Mouse (Mus musculus) MEL (cell line): Measurements from ENCODE around the gene Slc4a2.

ENCODE experiments used
- CTCF ChIP-seq, 3 experiments: IDR thresholded peaks in 2 of 3; conservative IDR thresholded peaks in 1 of 3; 2 replicates each; pipeline ENCODE4 v1.5.1; 2011 to 2012; ENCODE audit warnings: low read length in 3 of 3, low read depth in 2 of 3, mild to moderate bottlenecking in 2 of 3, improper control_type of control experiment in 1 of 3, inconsistent platforms in 1 of 3, mixed read lengths in 1 of 3, moderate library complexity in 1 of 3; ENCODE audit not compliant: control insufficient read depth in 1 of 3, insufficient read depth in 1 of 3, poor library complexity in 1 of 3, severe bottlenecking in 1 of 3
- EP300 ChIP-seq, 2 experiments: IDR thresholded peaks; 2 replicates each; pipeline ENCODE4 v1.6.1; 2011; ENCODE audit warnings: improper control_type of control experiment in 2 of 2, low read length in 2 of 2, low read depth in 1 of 2, mild to moderate bottlenecking in 1 of 2
- ETS1 ChIP-seq: IDR thresholded peaks from 2 replicates; pipeline ENCODE4 v1.6.1; 2012; ENCODE audit warnings: low read depth, mild to moderate bottlenecking, inconsistent platforms, low read length, improper control_type of control experiment, moderate library complexity
- GABPA ChIP-seq: IDR thresholded peaks from 2 replicates; pipeline ENCODE4 v1.6.1; 2012; ENCODE audit warnings: low read depth, mild to moderate bottlenecking, inconsistent platforms, low read length, improper control_type of control experiment, moderate library complexity
- HCFC1 ChIP-seq: IDR thresholded peaks from 2 replicates; pipeline ENCODE4 v1.6.1; 2012; ENCODE audit warnings: low read depth, mild to moderate bottlenecking, inconsistent platforms, low read length, improper control_type of control experiment, moderate library complexity
- JUND ChIP-seq: IDR thresholded peaks from 2 replicates; pipeline ENCODE4 v1.6.1; 2011; ENCODE audit warnings: low read depth, mild to moderate bottlenecking, improper control_type of control experiment, low read length
- KAT2A ChIP-seq: conservative IDR thresholded peaks from 2 replicates; pipeline ENCODE4 v1.6.1; 2012; ENCODE audit warnings: low read depth, low read length, improper control_type of control experiment, inconsistent platforms
- MAX ChIP-seq: IDR thresholded peaks from 2 replicates; pipeline ENCODE4 v1.6.1; 2011; ENCODE audit warnings: low read length, improper control_type of control experiment
- POLR2A ChIP-seq, 2 experiments: IDR thresholded peaks; 2 replicates each; pipeline ENCODE4 v1.6.1; 2011 to 2012; ENCODE audit warnings: low read length in 2 of 2, mild to moderate bottlenecking in 2 of 2, control low read depth in 1 of 2, improper control_type of control experiment in 1 of 2, low read depth in 1 of 2, moderate library complexity in 1 of 2; ENCODE audit not compliant: control insufficient read depth in 1 of 2, insufficient read depth in 1 of 2, poor library complexity in 1 of 2
- RCOR1 ChIP-seq: IDR thresholded peaks from 2 replicates; pipeline ENCODE4 v1.6.1; 2012; ENCODE audit warnings: low read depth, mild to moderate bottlenecking, inconsistent platforms, low read length, improper control_type of control experiment
- SMC3 ChIP-seq: IDR thresholded peaks from 2 replicates; pipeline ENCODE4 v1.6.1; 2011; ENCODE audit warnings: low read depth, low read length, improper control_type of control experiment
- ZC3H11A ChIP-seq: IDR thresholded peaks from 2 replicates; pipeline ENCODE4 v1.6.1; 2012; ENCODE audit warnings: low read depth, mild to moderate bottlenecking, inconsistent platforms, low read length, improper control_type of control experiment

DNA sequence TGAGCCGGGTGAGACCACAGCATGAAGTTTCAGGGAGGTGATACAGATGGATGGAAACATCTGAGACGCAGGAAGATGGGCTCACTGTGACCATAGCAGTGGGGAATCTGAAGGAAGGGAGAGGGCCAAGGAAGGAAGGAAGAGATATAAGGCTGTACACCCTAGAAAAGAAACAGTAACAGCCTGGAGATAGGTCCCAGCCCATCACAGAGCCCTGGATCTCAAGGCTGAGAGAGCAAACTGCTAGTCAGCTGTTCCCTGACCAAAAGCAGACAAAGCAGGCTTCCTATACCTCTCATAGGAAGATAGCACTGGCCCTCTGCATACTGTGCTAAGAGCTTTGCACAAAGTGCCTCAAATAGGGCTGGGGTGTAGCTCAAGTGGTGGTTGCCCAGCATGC lies 44.9 kb upstream of the Slc4a2 start:
- no peak for TF ChIP-seq CTCF (IDR thresholded peaks at IDR 0.05 in 2 of 3, conservative IDR thresholded peaks at IDR 0.05 in 1 of 3; ENCODE audit: control insufficient read depth in 1 of 3, insufficient read depth in 1 of 3, low read depth in 2 of 3, low read length in 3 of 3, poor library complexity in 1 of 3, severe bottlenecking in 1 of 3)
- no peak for TF ChIP-seq ZC3H11A
- TF ChIP-seq POLR2A (IDR thresholded peaks at IDR 0.05; ENCODE audit: control insufficient read depth in 1 of 2, insufficient read depth in 1 of 2, low read depth in 1 of 2, low read length in 2 of 2, poor library complexity in 1 of 2) = peak in 1 of 2 experiments; percentile 50; a peak in 2 of 4 replicates
- TF ChIP-seq HCFC1 = no peak; the same call in 1 of the 2 replicates
- TF ChIP-seq GABPA = no peak
- TF ChIP-seq EP300 (IDR thresholded peaks at IDR 0.05; ENCODE audit: low read depth in 1 of 2, low read length in 2 of 2) = peak; percentile 78 to 82; a peak in 3 of 4 replicates
- TF ChIP-seq ETS1 = peak; percentile 53; the same call in 1 of the 2 replicates
- TF ChIP-seq MAX = no peak
- no peak for TF ChIP-seq SMC3
- TF ChIP-seq RCOR1 = peak; percentile 77
- TF ChIP-seq KAT2A = no peak
- TF ChIP-seq JUND = no peak
